Mouse (Mus musculus) central nervous system, embryonic 18 days (tissue): ENCODE measurements around the gene Caskin2. TPM values are rescaled to one million over a fixed set of nuclear protein-coding genes. Genes with fewer than 3 reads are reported as not detected.

Experiments
- polyA plus RNA-seq: library from polyadenylated mRNA; depleted of rRNA; stranded (reverse); fragments of >200 nt; gene quantifications from 2 replicates; pipeline ENCODE4 v1.2.3, GENCODE M21; 2012; rRNA removed

Gene Caskin2
- 11.0 and 11.8 TPM in 2 replicates for polyA plus RNA-seq

DNA sequence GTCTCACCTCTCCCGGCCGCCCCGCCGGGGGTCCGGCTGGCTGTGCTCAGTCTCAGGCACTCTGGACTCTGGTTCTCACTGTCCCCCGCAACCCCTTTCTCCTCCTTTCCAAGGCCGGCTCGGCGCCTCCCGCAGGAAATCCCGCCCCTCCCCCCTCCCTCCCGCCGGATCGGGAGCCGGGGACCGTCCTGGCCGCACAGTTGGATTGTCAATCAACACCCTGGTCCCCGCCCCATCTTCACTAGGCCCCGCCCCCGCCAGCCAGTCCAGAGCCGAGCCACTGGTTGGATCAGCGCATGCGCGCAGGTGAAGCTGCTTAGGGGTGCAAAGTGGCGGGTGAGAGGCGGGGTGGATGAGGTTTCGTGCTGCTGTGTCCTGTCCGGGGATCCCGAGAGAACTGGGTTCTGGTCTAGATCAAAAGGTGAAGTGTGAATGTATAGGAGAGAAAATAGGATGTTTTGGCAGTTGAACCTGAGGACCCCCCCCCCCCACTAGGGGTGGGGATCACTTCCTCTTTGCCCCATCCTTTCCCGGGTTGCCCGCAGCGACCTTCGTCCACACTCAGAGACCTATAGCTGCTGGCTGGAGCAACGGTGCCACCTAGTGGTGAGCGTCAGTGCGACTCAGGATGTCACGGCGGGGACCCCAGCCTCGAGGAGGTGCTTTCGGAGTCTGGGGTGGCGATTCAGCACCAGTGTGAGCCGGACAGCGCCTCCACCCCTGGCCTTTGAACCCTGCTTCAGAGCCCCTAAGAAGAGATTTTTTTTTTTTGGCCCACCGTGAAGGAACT, at the start of gene Caskin2:
Caskin2 (minus strand) TSS at position 133 of the 790 bp plus-strand sequence.

DNA sequence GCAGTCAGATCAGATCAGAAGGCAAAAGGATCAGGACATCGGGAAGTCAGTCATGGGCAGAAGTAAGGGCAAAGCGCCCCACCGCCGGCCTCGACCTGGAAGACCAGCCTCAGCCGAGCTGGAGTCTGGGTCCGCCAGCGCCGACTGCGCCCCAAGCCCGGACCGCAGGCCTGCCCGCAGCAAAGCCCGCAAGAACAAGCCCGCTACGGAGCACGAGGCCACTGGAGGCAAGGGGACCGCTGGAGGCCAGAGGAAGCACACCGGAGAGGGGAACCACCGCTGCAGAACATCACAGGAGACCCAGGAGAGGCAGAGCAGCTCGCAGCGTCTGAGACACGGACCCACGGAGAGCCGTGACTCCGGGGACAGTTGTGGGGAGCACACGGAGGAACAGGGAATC, 44.9 kb upstream of the Caskin2 start, which contains the start of gene Myo15b:
Myo15b (plus strand) TSS at position 53 of the 400 bp plus-strand sequence.

DNA sequence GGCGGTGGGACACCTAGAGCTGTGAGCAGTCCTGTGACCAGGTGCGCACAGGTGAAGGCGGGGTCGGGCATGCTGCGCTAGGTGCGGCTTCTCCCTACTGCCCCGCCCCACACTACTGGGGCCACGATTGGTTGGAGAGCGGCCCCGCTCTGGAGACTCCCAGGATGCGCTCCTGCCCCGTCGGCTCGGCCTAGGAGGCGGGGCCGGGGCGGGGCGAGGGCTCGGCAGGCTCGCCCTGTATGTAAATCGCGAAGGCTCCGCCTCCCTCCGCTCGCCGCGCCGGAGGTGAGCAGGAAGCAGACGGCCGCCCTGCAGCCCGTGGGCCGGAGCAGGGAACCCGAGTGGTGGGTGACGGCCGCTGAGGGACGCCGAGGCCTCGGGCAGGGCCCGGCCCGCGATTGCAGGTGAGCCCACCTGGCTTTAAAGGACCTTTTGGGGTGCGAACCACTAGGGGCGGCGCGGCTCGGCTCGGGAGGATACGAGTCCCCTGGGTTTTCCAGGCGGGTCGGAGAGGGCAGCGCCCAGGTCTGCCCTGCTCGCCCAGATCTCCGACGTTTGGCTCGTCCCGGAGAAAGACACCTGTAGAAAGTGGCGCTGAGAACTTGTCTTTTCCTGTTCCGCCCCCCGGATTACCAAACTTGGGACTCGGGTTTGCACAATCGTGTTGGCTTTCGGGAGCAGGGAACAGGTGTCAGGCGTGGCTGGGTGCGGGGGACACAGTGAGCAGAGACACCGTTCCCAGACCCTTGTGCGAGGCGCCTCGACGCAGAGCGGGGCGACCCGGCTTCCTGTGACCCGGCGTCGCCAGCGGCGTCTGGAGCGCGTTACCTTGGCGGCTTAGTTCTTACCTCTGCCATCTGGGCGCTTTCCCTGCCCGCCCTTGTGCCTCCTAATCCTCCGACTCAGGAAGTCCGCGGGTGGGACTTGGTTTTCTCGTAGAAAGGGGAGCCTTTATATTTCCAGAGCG, 10.6 kb upstream of the Caskin2 start, which contains the start of gene Llgl2:
Llgl2 (plus strand) TSS at position 276 of the 967 bp plus-strand sequence.

DNA sequence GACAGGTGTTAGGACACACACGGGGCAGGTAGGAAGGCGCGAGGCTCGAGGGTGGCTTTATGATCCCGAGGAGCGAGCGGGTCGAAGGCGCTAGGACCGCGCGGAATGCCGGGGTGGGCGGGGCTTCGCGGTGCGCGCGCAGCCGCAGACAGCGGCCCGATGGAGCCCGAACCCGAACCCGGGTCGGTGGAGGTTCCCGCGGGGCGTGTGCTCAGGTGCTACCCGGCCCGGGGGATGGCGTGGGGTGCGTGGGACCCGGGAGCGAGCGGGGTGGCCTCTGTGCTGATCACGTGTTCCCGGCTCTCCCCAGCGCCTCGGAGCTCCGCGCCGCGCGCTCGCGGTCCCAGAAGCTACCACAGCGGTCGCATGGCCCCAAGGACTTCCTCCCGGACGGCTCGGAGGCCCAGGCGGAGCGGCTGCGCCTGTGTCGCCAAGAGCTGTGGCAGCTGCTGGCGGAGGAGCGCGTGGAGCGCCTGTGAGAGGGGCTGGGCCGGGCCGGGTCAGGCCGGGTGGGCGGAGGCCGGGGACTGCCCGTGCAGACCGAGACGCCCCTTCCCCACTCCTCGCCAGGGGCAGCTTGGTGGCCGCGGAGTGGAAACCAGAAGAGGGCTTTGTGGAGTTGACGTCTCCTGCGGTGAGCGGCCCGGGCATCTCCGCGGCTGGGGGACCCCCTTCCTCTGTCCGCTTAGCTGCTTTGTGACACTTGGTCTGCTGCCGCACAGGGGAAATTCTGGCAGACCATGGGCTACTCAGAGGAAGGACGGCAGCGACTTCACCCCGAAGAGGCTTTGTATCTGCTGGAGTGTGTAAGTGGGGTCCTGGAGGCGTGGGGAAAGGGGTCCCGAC, 1.4 kb upstream of the Caskin2 start, which contains the start of gene Tsen54:
Tsen54 (plus strand) TSS at position 120 of the 846 bp plus-strand sequence.

DNA sequence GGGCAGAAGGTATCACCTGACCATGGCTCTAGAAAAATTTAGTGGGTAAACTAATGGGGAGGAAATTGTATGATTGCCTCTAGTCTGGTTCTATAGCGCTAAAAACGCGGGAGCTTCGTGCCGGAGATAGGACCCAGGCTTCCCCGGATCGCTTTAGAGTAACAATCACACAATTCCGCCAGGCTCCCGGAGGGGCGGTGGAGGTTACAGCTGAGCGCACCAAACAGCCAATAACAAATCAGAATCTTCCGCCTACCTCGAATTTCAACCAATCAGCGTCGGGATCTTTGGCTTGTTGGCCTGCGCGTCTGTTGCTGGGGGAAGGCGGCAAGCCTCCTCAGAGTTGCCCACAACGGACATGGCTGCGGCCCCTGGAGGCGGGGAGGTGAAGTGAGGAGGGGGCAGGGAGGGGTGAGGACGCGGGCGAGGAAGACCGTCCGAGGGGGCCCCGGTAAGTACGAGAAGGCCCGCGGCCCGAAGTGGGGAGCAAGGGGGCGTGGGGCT, 48.3 kb downstream of the Caskin2 start, which contains the start of gene Tmem94:
Tmem94 (plus strand) TSS at position 331 of the 504 bp plus-strand sequence.

Other genes starting within 250 kb of the Caskin2 start
- 122 and 125 TPM in 2 replicates for gene Nup85, start 249.2 kb downstream of the Caskin2 start, polyA plus RNA-seq
- gene Mrps7, start 209.7 kb downstream of the Caskin2 start, polyA plus RNA-seq, result 40.5 and 43.5 TPM in 2 replicates
- 44.8 and 47.4 TPM in 2 replicates for gene Gga3, start 209.6 kb downstream of the Caskin2 start, polyA plus RNA-seq
- 20.5 and 21.5 TPM in 2 replicates for gene Mif4gd, start 200.7 kb downstream of the Caskin2 start, polyA plus RNA-seq
- gene Slc25a19, start 185.3 kb downstream of the Caskin2 start, polyA plus RNA-seq, result 71.3 and 78.6 TPM in 2 replicates
- 149 and 150 TPM in 2 replicates for gene Grb2, start 105.0 kb downstream of the Caskin2 start, polyA plus RNA-seq
- gene Tmem94, start 48.2 kb downstream of the Caskin2 start, polyA plus RNA-seq, result 33.2 and 39.8 TPM in 2 replicates
- gene Tsen54, start 1.1 kb upstream of the Caskin2 start, polyA plus RNA-seq, result 24.4 and 26.9 TPM in 2 replicates
- 1.4 and 1.6 TPM in 2 replicates for gene Llgl2, start 10.4 kb upstream of the Caskin2 start, polyA plus RNA-seq
- gene Myo15b, start 44.8 kb upstream of the Caskin2 start, polyA plus RNA-seq, result 0.13 and 0.22 TPM in 2 replicates
- gene Smim5, start 86.3 kb upstream of the Caskin2 start, polyA plus RNA-seq, result 0.31 and 2.1 TPM in 2 replicates
- gene Smim6, start 98.4 kb upstream of the Caskin2 start, polyA plus RNA-seq, result 0.11 TPM in 1 of 2 replicates, not detected in the other
- 60.5 and 68.3 TPM in 2 replicates for gene Sap30bp, start 119.6 kb upstream of the Caskin2 start, polyA plus RNA-seq
- gene Recql5, start 119.8 kb upstream of the Caskin2 start, polyA plus RNA-seq, result 25.8 and 28.1 TPM in 2 replicates
- 1.1 and 1.2 TPM in 2 replicates for gene Itgb4, start 161.1 kb upstream of the Caskin2 start, polyA plus RNA-seq
- gene Galk1, start 199.1 kb upstream of the Caskin2 start, polyA plus RNA-seq, result 36.4 TPM in 2 replicates
- gene H3f3b, start 214.3 kb upstream of the Caskin2 start, polyA plus RNA-seq, result 867 and 875 TPM in 2 replicates
- gene Unk, start 216.7 kb upstream of the Caskin2 start, polyA plus RNA-seq, result 48.3 and 48.5 TPM in 2 replicates